Mouse (Mus musculus): ENCODE measurements around the gene Timm17a. TPM values are rescaled to one million over a fixed set of nuclear protein-coding genes. Genes with fewer than 3 reads are reported as not detected.

The Timm17a gene
- polyA plus RNA-seq, 1 experiment: 134 TPM

DNA sequence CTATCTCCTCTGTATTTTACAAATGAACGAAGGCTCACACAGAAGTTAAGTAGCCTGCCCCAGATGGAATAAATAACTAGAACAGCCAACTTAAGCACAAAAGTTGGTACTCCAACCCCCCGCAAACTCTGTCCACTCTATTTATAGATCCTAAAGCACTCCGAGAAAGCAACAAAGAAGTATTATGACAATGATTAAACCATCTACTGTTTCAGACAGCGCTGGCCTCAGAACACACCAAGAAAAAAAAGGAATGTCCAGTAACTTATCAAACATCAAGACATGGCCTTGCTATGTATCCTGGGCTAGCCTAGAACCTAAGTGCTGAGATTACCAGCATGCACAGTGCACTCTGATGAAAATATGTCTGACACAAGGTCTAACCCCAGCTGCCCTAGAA lies 1.4 kb downstream of the Timm17a start:
- TF ChIP-seq POLR2A (IDR thresholded peaks at IDR 0.05; ENCODE audit: low read depth, low read length) (no peak), CTCF (conservative IDR thresholded peaks at IDR 0.05; ENCODE audit: insufficient read depth, insufficient read length, low read depth, low read length) (no peak)
- Histone ChIP-seq H3K27me3 (replicated peaks; ENCODE audit: control insufficient read depth, insufficient read depth, low read length) (no peaks in the 10 kb centered on the region), H3K4me3 (ENCODE audit: insufficient read depth, low read depth, low read length) (peak overlapping the region; percentile 43), H3K27ac (ENCODE audit: insufficient read depth, low read depth, low read length) (peak overlapping the region; percentile 43; the same call in 1 of the 2 replicates), H3K4me1 (ENCODE audit: control insufficient read depth, insufficient read depth, low read length) (peaks cover 10% of the 10 kb centered on the region; the same call in 1 of the 2 replicates), H3K36me3 (ENCODE audit: control insufficient read depth, insufficient read depth, low read length) (peaks cover 1% of the 10 kb centered on the region; the same call in 1 of the 2 replicates)
- DNase-seq: peak; percentile 56
- 36% methylated on average over 4 of the region's 4 CpGs for WGBS

DNA sequence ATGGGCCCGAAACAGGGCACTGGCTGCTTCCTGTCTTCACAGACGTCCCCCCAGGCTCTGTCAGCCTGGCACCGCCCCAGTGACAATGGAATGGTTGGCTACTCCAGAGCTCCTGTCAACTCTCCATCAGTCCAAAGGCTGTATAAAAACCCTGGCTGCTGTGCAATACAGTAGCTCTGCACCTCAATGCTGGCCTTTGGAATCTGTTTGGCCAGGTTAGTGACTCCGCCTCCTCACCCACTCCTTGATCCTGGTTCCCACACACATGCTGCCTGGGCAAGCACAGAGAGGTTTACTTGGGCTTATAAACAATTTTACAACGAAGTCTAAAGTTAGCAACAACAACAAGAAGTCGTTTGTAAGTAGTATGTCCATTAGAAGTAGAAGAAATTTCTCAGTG lies 2.2 kb downstream of the Timm17a start:
- Histone ChIP-seq H3K36me3 (ENCODE audit: control insufficient read depth, insufficient read depth, low read length) (peaks cover 1% of the 10 kb centered on the region; the same call in 1 of the 2 replicates), H3K27me3 (replicated peaks; ENCODE audit: control insufficient read depth, insufficient read depth, low read length) (no peaks in the 10 kb centered on the region), H3K4me3 (ENCODE audit: insufficient read depth, low read depth, low read length) (no peak overlapping the region; the same call in 1 of the 2 replicates), H3K27ac (ENCODE audit: insufficient read depth, low read depth, low read length) (no peak overlapping the region), H3K4me1 (ENCODE audit: control insufficient read depth, insufficient read depth, low read length) (peaks cover 10% of the 10 kb centered on the region; the same call in 1 of the 2 replicates)
- peak; percentile 91 for DNase-seq
- WGBS: 47% methylated on average over 6 of the region's 6 CpGs
- no peak for TF ChIP-seq POLR2A (IDR thresholded peaks at IDR 0.05; ENCODE audit: low read depth, low read length)
- no peak for TF ChIP-seq CTCF (conservative IDR thresholded peaks at IDR 0.05; ENCODE audit: insufficient read depth, insufficient read length, low read depth, low read length)

DNA sequence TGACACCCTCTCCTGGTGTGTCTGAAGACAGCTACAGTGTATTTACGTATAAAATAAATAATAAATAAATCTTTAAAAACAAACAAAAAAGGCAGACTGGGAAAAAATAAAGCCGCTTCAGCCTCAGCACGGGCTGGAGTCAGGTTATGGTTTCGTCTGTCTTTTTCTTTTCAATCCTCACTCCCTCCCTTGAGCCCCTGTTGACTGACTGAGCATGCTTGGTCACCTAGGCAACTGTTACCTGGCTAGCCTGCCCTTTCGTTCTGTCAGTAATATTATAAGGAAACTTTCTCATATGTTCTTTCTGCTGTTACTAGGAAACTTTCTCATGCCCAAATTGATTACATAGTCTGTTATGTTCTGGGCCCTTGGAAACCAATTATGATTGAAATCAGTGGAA lies 22.7 kb downstream of the Timm17a start:
- 79% methylated on average over 5 of the region's 5 CpGs for WGBS
- H3K4me3 ChIP-seq (ENCODE audit: insufficient read depth, low read depth, low read length): no peak overlapping the region
- no peaks in the 10 kb centered on the region for H3K27me3 ChIP-seq (replicated peaks; ENCODE audit: control insufficient read depth, insufficient read depth, low read length)
- DNase-seq: no peak
- H3K27ac ChIP-seq (ENCODE audit: insufficient read depth, low read depth, low read length): no peak overlapping the region
- H3K36me3 ChIP-seq (ENCODE audit: control insufficient read depth, insufficient read depth, low read length): peaks cover 2% of the 10 kb centered on the region
- H3K4me1 ChIP-seq (ENCODE audit: control insufficient read depth, insufficient read depth, low read length): no peaks in the 10 kb centered on the region
- TF ChIP-seq POLR2A (IDR thresholded peaks at IDR 0.05; ENCODE audit: low read depth, low read length): no peak
- TF ChIP-seq CTCF (conservative IDR thresholded peaks at IDR 0.05; ENCODE audit: insufficient read depth, insufficient read length, low read depth, low read length): no peak

DNA sequence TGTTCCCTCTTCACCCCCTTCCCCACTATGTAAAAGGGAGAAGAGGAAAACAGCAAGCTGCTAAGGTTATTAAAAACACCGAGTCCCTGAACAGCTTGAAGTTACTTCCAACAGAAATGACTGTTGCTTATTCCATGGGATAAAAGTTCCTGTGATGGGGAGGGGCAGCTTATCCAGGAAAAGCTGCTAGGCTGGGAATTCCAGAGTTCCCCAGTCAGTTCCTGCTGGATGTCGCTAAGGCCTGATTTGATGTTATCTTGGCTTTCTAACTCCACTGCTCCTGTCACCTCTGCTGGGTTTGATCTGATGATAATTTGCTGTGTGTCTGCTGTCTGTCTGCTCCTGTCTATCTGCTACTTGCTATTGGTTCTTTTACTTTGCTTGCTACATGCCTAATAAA lies 27.3 kb downstream of the Timm17a start:
- Histone ChIP-seq H3K4me3 (ENCODE audit: insufficient read depth, low read depth, low read length) (no peak overlapping the region), H3K36me3 (ENCODE audit: control insufficient read depth, insufficient read depth, low read length) (no peaks in the 10 kb centered on the region), H3K27me3 (replicated peaks; ENCODE audit: control insufficient read depth, insufficient read depth, low read length) (no peaks in the 10 kb centered on the region), H3K27ac (ENCODE audit: insufficient read depth, low read depth, low read length) (no peak overlapping the region), H3K4me1 (ENCODE audit: control insufficient read depth, insufficient read depth, low read length) (peaks cover 5% of the 10 kb centered on the region; the same call in 1 of the 2 replicates)
- TF ChIP-seq POLR2A (IDR thresholded peaks at IDR 0.05; ENCODE audit: low read depth, low read length) (no peak), CTCF (conservative IDR thresholded peaks at IDR 0.05; ENCODE audit: insufficient read depth, insufficient read length, low read depth, low read length) (no peak)
- WGBS: 73% methylated on average over 2 of the region's 2 CpGs
- peak; percentile 51 for DNase-seq

DNA sequence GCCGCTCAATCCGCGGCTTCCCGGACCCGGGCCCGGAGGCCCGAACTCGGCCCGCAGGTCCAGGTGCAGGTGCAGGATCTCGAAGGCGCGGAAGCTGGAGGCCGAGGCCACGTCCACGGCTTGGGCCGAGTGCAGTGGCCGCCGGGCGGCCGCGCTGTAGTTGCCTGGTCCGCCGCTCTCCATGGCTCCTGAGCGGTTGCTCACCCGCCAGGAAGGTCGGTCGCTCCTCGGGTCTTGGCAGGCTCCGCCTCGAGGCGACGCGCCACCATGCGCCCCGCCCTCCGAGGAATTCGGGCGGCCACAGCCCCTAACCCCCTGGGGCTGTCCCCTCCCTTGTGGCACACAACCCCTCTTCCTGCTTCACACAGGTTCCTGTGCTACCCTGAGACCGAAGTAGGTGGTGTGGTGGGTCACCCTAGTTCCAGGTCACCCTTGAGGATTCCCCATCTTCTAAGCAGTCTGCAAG lies 29.7 kb downstream of the Timm17a start, which contains the start of gene Rnpep:
Gene Rnpep, minus strand, starts transcription at position 259 of the 466 bp plus-strand sequence.
- peak; percentile 80 for DNase-seq
- peak; percentile 60 for TF ChIP-seq POLR2A (IDR thresholded peaks at IDR 0.05; ENCODE audit: low read depth, low read length)
- no peak for TF ChIP-seq CTCF (conservative IDR thresholded peaks at IDR 0.05; ENCODE audit: insufficient read depth, insufficient read length, low read depth, low read length)
- no peaks in the 10 kb centered on the region for H3K27me3 ChIP-seq (replicated peaks; ENCODE audit: control insufficient read depth, insufficient read depth, low read length)
- H3K27ac ChIP-seq (ENCODE audit: insufficient read depth, low read depth, low read length): peak within 1 kb of the TSS; percentile 65
- under 1% methylated on average over 39 of the region's 39 CpGs for WGBS
- H3K4me1 ChIP-seq (ENCODE audit: control insufficient read depth, insufficient read depth, low read length): peaks cover 13% of the 10 kb centered on the region; the same call in 1 of the 2 replicates
- no peaks in the 10 kb centered on the region; the same call in 1 of the 2 replicates for H3K36me3 ChIP-seq (ENCODE audit: control insufficient read depth, insufficient read depth, low read length)
- H3K4me3 ChIP-seq (ENCODE audit: insufficient read depth, low read depth, low read length): peak within 1 kb of the TSS; percentile 78

DNA sequence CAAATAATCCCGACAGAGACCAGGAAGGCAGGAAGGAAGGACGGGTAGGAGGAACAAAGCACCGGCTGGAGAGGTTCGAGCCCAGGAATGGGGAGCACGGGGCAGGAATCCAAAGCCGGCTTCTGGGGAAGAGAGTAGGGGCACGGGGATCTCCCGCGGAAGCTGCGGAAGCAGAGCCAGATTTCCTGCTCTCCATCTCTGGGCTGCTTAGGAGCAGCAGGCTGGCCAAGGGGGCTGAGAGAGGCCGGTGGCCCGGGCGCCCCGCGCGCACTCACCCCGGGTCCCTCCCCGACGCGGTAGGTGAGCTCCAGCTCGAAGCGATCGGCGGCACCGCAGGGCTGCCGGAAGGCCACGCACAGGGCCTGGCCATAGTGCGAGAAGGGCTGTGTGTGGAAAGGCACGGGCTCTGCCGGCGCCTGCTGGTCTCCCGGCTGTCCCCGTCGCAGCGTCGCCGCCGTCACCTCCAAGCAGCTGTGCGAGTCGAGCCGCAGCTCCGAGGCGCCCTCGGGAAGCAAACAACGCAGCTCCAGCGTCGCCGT lies 30.2 kb downstream of the Timm17a start:
- Histone ChIP-seq H3K4me3 (ENCODE audit: insufficient read depth, low read depth, low read length) (peak overlapping the region; percentile 78), H3K27me3 (replicated peaks; ENCODE audit: control insufficient read depth, insufficient read depth, low read length) (no peaks in the 10 kb centered on the region), H3K4me1 (ENCODE audit: control insufficient read depth, insufficient read depth, low read length) (peaks cover 13% of the 10 kb centered on the region; the same call in 1 of the 2 replicates), H3K36me3 (ENCODE audit: control insufficient read depth, insufficient read depth, low read length) (no peaks in the 10 kb centered on the region; the same call in 1 of the 2 replicates), H3K27ac (ENCODE audit: insufficient read depth, low read depth, low read length) (peak overlapping the region; percentile 65)
- WGBS: under 1% methylated on average over 48 of the region's 48 CpGs
- DNase-seq: no peak
- TF ChIP-seq POLR2A (IDR thresholded peaks at IDR 0.05; ENCODE audit: low read depth, low read length) (no peak), CTCF (conservative IDR thresholded peaks at IDR 0.05; ENCODE audit: insufficient read depth, insufficient read length, low read depth, low read length) (no peak)

DNA sequence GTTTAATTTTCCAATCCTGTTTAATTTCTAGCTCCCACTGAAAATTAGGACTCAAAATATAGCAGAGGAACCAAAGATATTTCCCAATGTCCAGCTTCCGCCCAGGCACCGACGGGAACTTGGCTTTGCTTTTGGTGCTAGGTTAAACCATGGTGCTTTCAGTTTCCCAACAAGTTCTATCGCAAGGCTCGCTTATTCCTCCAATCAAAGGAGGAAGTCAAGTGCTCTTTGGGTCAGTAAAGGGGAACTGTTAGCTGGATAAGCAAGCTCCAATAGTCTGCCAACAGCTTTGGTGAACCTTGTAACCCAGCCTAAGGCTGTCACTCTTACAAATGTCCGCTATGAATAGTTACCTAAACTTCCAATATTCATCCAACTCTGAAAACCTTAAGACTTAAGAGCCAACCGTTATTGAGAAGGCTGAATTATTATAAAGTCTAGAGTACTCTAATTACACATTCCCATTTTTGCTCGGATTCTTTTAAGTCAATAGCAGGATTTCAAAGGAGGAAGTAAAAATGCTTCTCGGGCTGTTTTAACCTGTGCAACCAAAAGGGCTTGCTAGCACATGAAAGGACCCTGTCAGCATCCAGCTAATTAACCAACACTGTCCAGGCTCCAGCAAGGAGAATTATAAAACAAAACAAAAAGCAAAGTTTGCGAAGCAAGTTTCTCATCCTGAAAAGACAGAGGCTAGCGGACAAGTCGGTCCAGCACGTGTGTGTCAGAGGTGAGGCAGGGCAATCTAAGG lies 30.9 kb downstream of the Timm17a start:
- TF ChIP-seq POLR2A (IDR thresholded peaks at IDR 0.05; ENCODE audit: low read depth, low read length): no peak
- TF ChIP-seq CTCF (conservative IDR thresholded peaks at IDR 0.05; ENCODE audit: insufficient read depth, insufficient read length, low read depth, low read length): no peak
- Histone ChIP-seq H3K36me3 (ENCODE audit: control insufficient read depth, insufficient read depth, low read length) (no peaks in the 10 kb centered on the region; the same call in 1 of the 2 replicates), H3K27ac (ENCODE audit: insufficient read depth, low read depth, low read length) (peak overlapping the region; percentile 65), H3K27me3 (replicated peaks; ENCODE audit: control insufficient read depth, insufficient read depth, low read length) (no peaks in the 10 kb centered on the region), H3K4me1 (ENCODE audit: control insufficient read depth, insufficient read depth, low read length) (peaks cover 13% of the 10 kb centered on the region; the same call in 1 of the 2 replicates), H3K4me3 (ENCODE audit: insufficient read depth, low read depth, low read length) (peak overlapping the region; percentile 78)
- WGBS: 8% methylated on average over 13 of the region's 13 CpGs
- DNase-seq: peak; percentile 65
